ENCODE assay signal across 22 mouse cellular contexts in the genomic region with DNA sequence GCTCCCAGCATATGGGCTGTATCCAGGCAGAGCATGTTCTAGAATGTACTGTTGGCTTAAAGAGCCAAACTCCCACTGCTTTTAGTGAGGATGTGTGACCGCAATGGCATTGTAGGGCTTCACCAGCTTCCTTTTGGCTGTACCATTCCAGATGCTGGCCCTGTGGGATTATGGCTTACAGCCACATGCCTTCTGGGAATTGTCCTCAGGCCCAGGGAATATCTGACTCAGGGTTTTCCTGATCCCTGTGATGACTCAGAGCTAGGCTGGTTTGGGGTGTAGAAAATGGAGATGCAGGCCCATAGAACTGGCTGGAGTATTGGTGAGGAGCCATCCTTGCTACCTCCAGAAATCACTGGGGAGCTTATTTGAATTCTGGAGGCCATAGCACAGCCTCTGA.
DNase-seq lines count a peak whose midpoint lies in the region; TF ChIP-seq lines count a peak whose summit lies in the region.
"Had no signal": no experiment of that assay in that cellular context is flagged by ENCODE, and none has a peak within 500 bp of the region (broad histone marks: within the 10 kb centered on the region; RNA-seq: fewer than 3 reads in every experiment).

No protein-coding gene starts in this region.

- H3K27me3 ChIP-seq in myocyte (ENCODE audit: control insufficient read depth, insufficient read depth, insufficient read length) = no peaks in the 10 kb centered on the region
- H3K27me3 ChIP-seq: embryonic facial prominence, embryonic 13.5 days; embryonic facial prominence, embryonic 15.5 days; forebrain, embryonic 13.5 days; forebrain, embryonic 15.5 days had no signal

- no peak for TF ChIP-seq POLR2A in myocyte (IDR thresholded peaks at IDR 0.05; ENCODE audit: insufficient read length, low read depth)

- no peaks in the 10 kb centered on the region for H3K36me3 ChIP-seq in myocyte (ENCODE audit: control insufficient read depth, insufficient read depth)
- H3K36me3 ChIP-seq: embryonic facial prominence, embryonic 13.5 days; embryonic facial prominence, embryonic 15.5 days; forebrain, embryonic 15.5 days; G1E had no signal

- H3ac ChIP-seq in myocyte (ENCODE audit: control insufficient read depth, insufficient read length) = no peak overlapping the region

- DNase-seq in 3T3-L1 (ENCODE audit: low read depth, low spot score) = peak; percentile 89
- peak; percentile 75 for DNase-seq in NIH3T3 (ENCODE audit: low read depth)
- no peak for DNase-seq in retina, postnatal 1 day
- DNase-seq in heart, adult 11 months = no peak
- no peak for DNase-seq in left cerebral cortex, adult 18-20 months (ENCODE audit: low spot score in 2 of 2)
- DNase-seq: adrenal gland, adult 2 months; adrenal gland, postnatal 10 days; adrenal gland, postnatal 25 days; cerebellum, adult 11 months; cerebellum, adult 18-20 months; cerebellum, adult 8-10 months; cerebellum, adult 9-11 months; cerebellum, postnatal 14 days; cerebellum, postnatal 36 days; embryo, embryonic 11 days; forebrain, postnatal 0 days had no signal

- H3K4me2 ChIP-seq in myocyte (ENCODE audit: low read depth) = peak overlapping the region; percentile 65
- H3K4me2 ChIP-seq: embryonic facial prominence, embryonic 13.5 days; embryonic facial prominence, embryonic 15.5 days; forebrain, embryonic 13.5 days; forebrain, embryonic 15.5 days had no signal

- no peak overlapping the region for H3K4me3 ChIP-seq in myocyte
- H3K4me3 ChIP-seq: embryonic facial prominence, embryonic 13.5 days; embryonic facial prominence, embryonic 15.5 days; forebrain, embryonic 13.5 days; forebrain, embryonic 15.5 days had no signal

- no peaks in the 10 kb centered on the region for H3K79me2 ChIP-seq in myocyte (ENCODE audit: control insufficient read depth, insufficient read depth)

TF ChIP-seq in myocyte, 11 proteins besides CTCF, POLR2A, EP300 and RAD21:
- TF ChIP-seq MAX (IDR thresholded peaks at IDR 0.05; ENCODE audit: low read depth) (no peak), TCF3 (IDR thresholded peaks at IDR 0.05; ENCODE audit: insufficient read length, low read depth) (no peak), SRF (IDR thresholded peaks at IDR 0.05; ENCODE audit: control insufficient read depth, insufficient read length, low read depth) (no peak), CEBPB (IDR thresholded peaks at IDR 0.05; ENCODE audit: insufficient read depth, poor library complexity, severe bottlenecking) (no peak), REST (IDR thresholded peaks at IDR 0.05; ENCODE audit: insufficient read depth, insufficient read length) (no peak), POLR2AphosphoS2 (IDR thresholded peaks at IDR 0.05; ENCODE audit: insufficient read length, low read depth) (no peak), USF1 (IDR thresholded peaks at IDR 0.05; ENCODE audit: low read depth) (no peak), E2F4 (IDR thresholded peaks at IDR 0.05; ENCODE audit: insufficient read depth) (no peak), TCF12 (IDR thresholded peaks at IDR 0.05; ENCODE audit: insufficient read depth, poor library complexity, severe bottlenecking) (no peak), MYOG (IDR thresholded peaks at IDR 0.05; ENCODE audit: control insufficient read depth in 1 of 3, insufficient read depth in 1 of 3, insufficient read length in 2 of 3, low read depth in 2 of 3) (no peak), MYOD1 (IDR thresholded peaks at IDR 0.05; ENCODE audit: control insufficient read depth in 1 of 3, insufficient read length in 2 of 3, low read depth in 2 of 3) (no peak)
TF ChIP-seq in myocyte: peak in this region for 0.

Comparison
In these comparisons a context has a peak if more than half of its experiments do, and no peak if none do; other contexts are left out.
1. DNase-seq: peak in 3T3-L1 (single experiment) and NIH3T3 (single experiment); none in retina, postnatal 1 day (single experiment), heart, adult 11 months (single experiment) and left cerebral cortex, adult 18-20 months (0 of 2).